9 mouse cellular contexts compared by ENCODE assay signal in genomic region chr11:90167771-90168170, GRCm38 (mm10). TPM values are rescaled to one million over a fixed set of nuclear protein-coding genes. Genes with fewer than 3 reads are reported as not detected.
DNase-seq lines count a peak whose midpoint lies in the region; ATAC-seq and TF ChIP-seq lines count a peak whose summit lies in the region.
"Had no signal": no experiment of that assay in that cellular context is flagged by ENCODE, and none has a peak within 500 bp of the region (broad histone marks: within the 10 kb centered on the region; RNA-seq: fewer than 3 reads in every experiment).

No protein-coding gene starts in this region.

- WGBS in limb, embryonic 10.5 days, result 23% methylated on average over 6 of the region's 6 CpGs

- peak; percentile 12 for DNase-seq in kidney, postnatal 14 days
- no peak for DNase-seq in kidney, adult 8-10 months
- DNase-seq in Patski (ENCODE audit: low read depth, low spot score), result no peak
- peak; percentile 40 for DNase-seq in limb, embryonic 10.5 days (ENCODE audit: low spot score)
- DNase-seq in testis, postnatal 10 days (ENCODE audit: low spot score), result peak; percentile 70
- DNase-seq in adrenal gland, adult 2 months, result no peak
- DNase-seq: liver, embryonic 13.5 days had no signal

- no peaks in the 10 kb centered on the region for H3K9me3 ChIP-seq in E14TG2a.4 (ENCODE audit: low read length)
- H3K9me3 ChIP-seq in limb, embryonic 10.5 days (replicated peaks), result no peaks in the 10 kb centered on the region
- H3K9me3 ChIP-seq: liver, embryonic 13.5 days had no signal

- H3K27ac ChIP-seq in limb, embryonic 10.5 days, result no peak overlapping the region
- H3K27ac ChIP-seq: liver, embryonic 13.5 days had no signal

- ATAC-seq in Patski, result no peak

- POLR2A ChIA-PET in Patski (lab: Charles Lee), result no interaction called here

- in situ Hi-C loops in Patski (cut with MboI; ENCODE audit: low pct_unique_long_range_greater_than_20kb), result loop anchor here (5.0 to 25.0 kb wide), 4 partner anchors 180 to 1080 kb away; no protein-coding TSS in a partner anchor

- TF ChIP-seq CTCF in E14TG2a.4 (conservative IDR thresholded peaks at IDR 0.05; ENCODE audit: low read length) (peak; percentile 95), Patski (IDR thresholded peaks at IDR 0.05) (peak; percentile 59)

- H3K4me1 ChIP-seq in E14TG2a.4 (replicated peaks; ENCODE audit: low read depth, low read length), result peaks cover 7% of the 10 kb centered on the region; the same call in 1 of the 2 replicates
- H3K4me1 ChIP-seq in limb, embryonic 10.5 days, result 0 out of 2 replicates have a peak, but pooled peaks cover 4% of the 10 kb centered on the region
- H3K4me1 ChIP-seq: liver, embryonic 13.5 days had no signal

- H3K4me3 ChIP-seq in E14TG2a.4 (replicated peaks; ENCODE audit: low read length), result no peak overlapping the region
- no peak overlapping the region for H3K4me3 ChIP-seq in limb, embryonic 10.5 days
- H3K4me3 ChIP-seq: erythroblast, embryonic 14.5 days; liver, embryonic 13.5 days had no signal

- H3K36me3 ChIP-seq in E14TG2a.4 (ENCODE audit: insufficient read depth, low read length), result no peaks in the 10 kb centered on the region
- no peaks in the 10 kb centered on the region for H3K36me3 ChIP-seq in limb, embryonic 10.5 days
- H3K36me3 ChIP-seq: liver, embryonic 13.5 days had no signal

- CTCF ChIA-PET in Patski (lab: Charles Lee), result interaction anchor here (1.1 to 1.6 kb wide), 5 partner anchors 9 to 179 kb away, joined by 3 to 4 read pairs (median 3); partner anchors contain the start of gene Pctp

- H3K27me3 ChIP-seq in E14TG2a.4 (ENCODE audit: insufficient read depth, low read length) (peaks cover 10% of the 10 kb centered on the region), Patski (peaks cover 37% of the 10 kb centered on the region)
- no peaks in the 10 kb centered on the region for H3K27me3 ChIP-seq in limb, embryonic 10.5 days (ENCODE audit: low read depth, poor library complexity, severe bottlenecking)
- H3K27me3 ChIP-seq: liver, embryonic 13.5 days had no signal

RNA-seq across cellular contexts. Expression of gene Gm45716, which starts 19.7 kb away (rescaled TPM):
- 0.59 TPM for polyA plus RNA-seq in Patski (2021)
- polyA plus RNA-seq in limb, embryonic 10.5 days (2016; fragmentation: Nextera tagmentation; extraction: Ambion mirVana), result 12.7 and 13.9 TPM in 2 replicates
- total RNA-seq in adrenal gland, adult 2 months (2021), result 1 to 10 TPM; 3.0 to 5.5 TPM
- polyA plus RNA-seq in adrenal gland, adult 2 months (2012; rRNA removed), result 1.5 and 3.7 TPM in 2 replicates

Comparison
In these comparisons a context has a peak if more than half of its experiments do, and no peak if none do; other contexts are left out.
1. DNase-seq: peak in kidney, postnatal 14 days (single experiment), limb, embryonic 10.5 days (single experiment) and testis, postnatal 10 days (single experiment); none in kidney, adult 8-10 months (0 of 2), Patski (single experiment) and adrenal gland, adult 2 months (single experiment).